Mouse (Mus musculus) frontal cortex, postnatal 25 days (tissue): Measurements from ENCODE around the gene Fbxo4.

Source experiments
- DNase-seq, 2 experiments: peaks; one replicate each; pipeline ENCODE4 v3.0.0; 2022; ENCODE audit warnings: low spot score in 2 of 2

The Fbxo4 gene

GRCm38 (mm10) chr15:3979871-3980270, 498 bp upstream of the Fbxo4 start:
- no peak for DNase-seq

DNA sequence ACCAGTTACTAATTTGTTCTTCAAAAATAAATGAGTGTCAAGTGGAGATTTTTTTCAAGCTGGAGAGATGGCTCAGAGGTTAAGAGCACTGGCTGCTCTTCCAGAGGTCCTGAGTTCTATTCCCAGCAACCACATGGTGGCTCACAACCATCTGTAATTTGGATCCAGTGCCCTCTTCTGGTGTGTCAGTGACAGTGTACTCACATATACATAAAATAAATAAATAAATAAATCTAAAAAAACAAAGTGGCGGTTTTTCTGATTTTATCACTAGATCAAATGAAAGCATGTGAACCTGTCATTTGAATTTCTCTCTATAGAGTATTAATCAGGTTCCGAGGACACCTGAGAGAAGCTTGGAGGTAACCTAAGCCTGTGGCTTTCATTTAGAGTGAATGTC, 1.1 kb downstream of the Fbxo4 start:
- no peak for DNase-seq

GRCm38 (mm10) chr15:3973300-3973699, 6.1 kb downstream of the Fbxo4 start:
- no peak for DNase-seq

- DNase-seq, result no peak
Measured at GRCm38 (mm10) chr15:3970193-3970592, 9.2 kb downstream of the Fbxo4 start.

DNA sequence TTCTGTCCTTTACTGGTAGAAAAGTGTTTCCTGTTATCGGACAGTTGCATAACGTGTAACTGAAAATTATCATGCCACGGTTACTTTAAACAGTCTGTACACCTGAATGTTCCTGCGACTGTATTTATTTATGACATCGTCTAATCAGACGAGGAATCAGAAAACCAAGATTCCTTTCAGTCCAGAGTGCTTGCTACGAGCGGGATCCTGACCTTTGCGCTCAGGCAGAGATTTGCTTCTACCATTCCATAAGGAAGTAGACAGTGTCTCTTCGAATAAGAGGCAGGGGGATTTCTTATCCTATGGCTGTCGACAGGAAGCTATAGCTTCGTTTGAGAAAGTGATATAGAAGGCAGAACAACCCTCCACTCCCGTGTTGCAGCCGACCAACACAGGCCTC, 9.6 kb downstream of the Fbxo4 start:
- DNase-seq, result no peak

DNA sequence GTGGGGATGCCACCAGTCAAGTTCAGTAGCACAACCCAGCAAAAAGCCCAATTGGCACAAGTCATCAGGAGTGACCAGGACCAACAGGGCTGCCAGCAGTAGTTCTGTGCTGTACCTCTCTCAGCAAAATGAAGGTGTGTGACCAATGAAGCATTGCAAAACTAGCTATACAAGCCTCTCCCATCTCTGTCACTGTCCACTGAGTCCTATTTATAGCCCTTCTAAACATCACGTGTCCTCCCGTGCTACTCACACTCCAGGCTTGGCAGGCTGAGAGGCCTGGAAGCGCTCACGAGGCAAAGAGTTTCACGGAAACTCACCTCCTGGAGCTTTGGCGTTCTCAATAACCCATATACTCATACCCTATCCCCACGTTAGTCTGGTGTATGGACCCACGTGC, 17.1 kb downstream of the Fbxo4 start:
- DNase-seq, result no peak

GRCm38 (mm10) chr15:3960094-3960493, 19.3 kb downstream of the Fbxo4 start:
- no peak for DNase-seq

DNA sequence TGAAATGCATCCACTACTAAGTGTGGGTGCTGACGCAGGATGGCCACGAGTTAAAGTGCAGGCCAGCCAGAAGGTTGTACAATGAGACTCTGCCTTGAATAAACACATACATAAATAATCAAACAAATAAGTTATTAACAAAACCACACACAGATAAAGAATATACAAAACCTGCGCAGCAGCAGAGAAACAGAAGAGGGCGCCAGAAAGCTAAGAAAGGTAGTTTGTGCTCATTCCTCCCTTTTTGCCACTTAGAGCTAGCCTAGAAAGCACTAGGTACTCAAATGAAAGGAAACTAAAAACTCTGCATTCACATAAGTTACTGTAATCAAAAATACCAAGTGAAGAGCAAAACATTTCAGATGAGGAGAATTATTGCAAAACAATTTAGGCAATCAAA, 21.4 kb downstream of the Fbxo4 start:
- peak; percentile 37 to 38 for DNase-seq

DNA sequence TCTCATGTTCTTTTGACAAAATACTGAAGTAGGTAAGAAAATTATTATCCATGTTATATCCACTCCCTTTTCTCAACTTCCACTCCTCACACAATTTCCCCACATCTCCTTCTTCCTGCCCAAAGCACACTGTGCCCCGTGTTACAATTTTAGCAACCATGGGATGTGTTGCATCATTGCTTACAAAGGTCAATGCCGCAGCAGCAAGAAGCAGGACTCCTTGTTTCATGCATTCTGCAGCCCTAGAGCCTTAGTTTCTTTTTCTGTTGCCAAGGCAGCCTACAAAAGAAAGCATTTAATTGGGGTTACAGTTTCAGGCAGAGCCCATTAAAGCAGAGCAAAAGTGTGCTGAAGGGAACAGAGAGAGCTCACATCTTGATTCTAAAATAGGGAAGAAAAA, 24.4 kb downstream of the Fbxo4 start:
- DNase-seq, result no peak

DNA sequence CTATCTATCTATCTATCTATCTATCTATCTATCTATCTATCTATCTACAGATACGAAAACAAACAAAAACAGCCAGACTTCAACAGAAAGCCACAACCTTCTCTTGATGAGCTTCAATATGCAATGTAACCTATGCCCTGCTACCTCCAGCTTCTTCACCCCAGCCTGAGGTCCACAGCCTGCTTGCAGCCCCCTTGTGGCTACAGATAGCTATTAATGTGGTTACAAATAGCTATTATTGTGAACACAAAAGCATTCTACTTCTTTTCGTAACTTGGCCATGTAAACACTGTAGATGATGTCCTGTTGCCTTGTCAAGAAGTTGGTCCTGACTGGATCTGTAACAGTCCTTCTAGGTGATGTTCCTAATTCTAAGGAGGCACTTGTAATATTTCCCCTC, 41.2 kb downstream of the Fbxo4 start:
- no peak for DNase-seq

GRCm38 (mm10) chr15:3936056-3936455, 43.3 kb downstream of the Fbxo4 start:
- DNase-seq, result no peak

- DNase-seq, result no peak
Measured at GRCm38 (mm10) chr15:3933466-3933865, 45.9 kb downstream of the Fbxo4 start.

GRCm38 (mm10) chr15:3931931-3932330, 47.4 kb downstream of the Fbxo4 start:
- DNase-seq, result no peak
